Comparison of ENCODE assay signal across 12 mouse cellular contexts in the genomic region with DNA sequence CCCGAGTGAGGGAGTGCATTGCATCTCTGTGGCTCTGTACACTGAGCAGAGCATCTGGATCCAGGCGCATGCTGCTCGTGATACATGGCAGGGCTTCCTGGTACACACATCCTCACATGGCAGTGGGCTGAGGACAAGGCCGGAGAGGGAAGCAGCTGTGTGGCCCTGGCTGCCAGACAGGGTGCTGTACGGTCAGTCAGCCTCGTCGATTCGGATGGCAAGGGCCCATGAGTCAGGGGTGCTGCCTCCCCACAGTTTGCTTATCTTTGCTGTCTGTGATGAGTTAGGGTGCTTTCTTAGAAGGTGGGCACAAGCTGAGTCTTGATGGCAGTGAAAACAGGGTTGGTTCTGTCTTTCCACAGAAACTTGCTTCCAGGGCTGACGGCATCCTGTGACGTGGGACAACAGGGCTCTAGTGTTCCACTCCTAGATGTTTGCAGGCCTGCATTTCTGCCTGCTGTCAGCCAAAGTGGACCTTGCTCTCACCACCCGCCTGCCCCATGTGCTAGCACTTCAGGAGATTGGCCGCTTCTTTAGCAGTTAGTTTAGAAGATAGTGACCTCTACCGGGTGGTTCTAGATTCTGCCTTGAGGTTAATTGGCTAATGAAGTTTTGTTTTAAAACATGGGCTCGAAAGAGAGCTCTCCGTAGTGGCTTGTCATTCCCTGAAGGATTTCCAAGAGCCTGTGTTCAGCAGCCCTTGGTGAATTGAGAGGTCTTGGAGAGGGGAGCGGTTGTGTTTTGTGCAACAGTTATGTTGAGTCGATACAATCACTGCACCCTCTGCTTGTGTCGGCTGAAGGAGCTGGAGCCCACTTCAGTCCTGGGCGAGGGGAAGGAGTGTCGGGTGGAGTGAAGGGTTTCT. TPM values are rescaled to one million over a fixed set of nuclear protein-coding genes. Genes with fewer than 3 reads are reported as not detected.
DNase-seq lines count a peak whose midpoint lies in the region; TF ChIP-seq lines count a peak whose summit lies in the region.
"Had no signal": no experiment of that assay in that cellular context is flagged by ENCODE, and none has a peak within 500 bp of the region (broad histone marks: within the 10 kb centered on the region; RNA-seq: fewer than 3 reads in every experiment).

No protein-coding gene starts in this region.

- no peak for TF ChIP-seq POLR2A in kidney, adult 2 months (IDR thresholded peaks at IDR 0.05; ENCODE audit: low read depth, low read length)
- TF ChIP-seq POLR2A in lung, adult 2 months (IDR thresholded peaks at IDR 0.05; ENCODE audit: borderline replicate concordance, extremely low read depth, low read depth, low read length) = no peak

- WGBS in kidney, adult 2 months = 54% methylated on average over 20 of the region's 20 CpGs
- 75% methylated on average over 20 of the region's 20 CpGs for WGBS in lung, adult 2 months

- intact Hi-C loops in gastrocnemius, adult 2 months (cut with DNase I) = loop anchor here (5.0 kb wide), 2 partner anchors 244 to 509 kb away; a partner anchor contains a TSS
- intact Hi-C loops in gastrocnemius, postnatal 36 days (cut with DNase I) = loop anchor here (5.0 kb wide), 2 partner anchors 364 to 409 kb away; no protein-coding TSS in a partner anchor

- H3K4me3 ChIP-seq in gastrocnemius, adult 2 months = peak overlapping the region; percentile 15; the same call in 1 of the 2 replicates
- H3K4me3 ChIP-seq in kidney, adult 2 months (ENCODE audit: insufficient read depth, low read depth, low read length) = no peak overlapping the region
- no peak overlapping the region for H3K4me3 ChIP-seq in lung, adult 2 months (replicated peaks; ENCODE audit: extremely low read depth, low read depth, low read length)
- H3K4me3 ChIP-seq: forebrain, embryonic 13.5 days; neural tube, embryonic 13.5 days; stomach, embryonic 15.5 days had no signal

- peaks cover 51% of the 10 kb centered on the region for H3K4me1 ChIP-seq in kidney, adult 2 months (ENCODE audit: control insufficient read depth, insufficient read depth, low read length)
- no peaks in the 10 kb centered on the region for H3K4me1 ChIP-seq in lung, adult 2 months (ENCODE audit: control insufficient read depth, insufficient read depth, low read length)

- H3K27me3 ChIP-seq in kidney, adult 2 months (replicated peaks; ENCODE audit: control insufficient read depth, insufficient read depth, low read length) = no peaks in the 10 kb centered on the region
- H3K27me3 ChIP-seq: forebrain, embryonic 13.5 days; neural tube, embryonic 13.5 days; stomach, embryonic 15.5 days had no signal

- peak; percentile 62 for DNase-seq in gastrocnemius, adult 2 months
- DNase-seq in gastrocnemius, postnatal 36 days = no peak
- peak; percentile 69 for DNase-seq in brain, adult 2 months (ENCODE audit: low read depth, low spot score)
- peak; percentile 91 for DNase-seq in kidney, adult 2 months
- peak; percentile 32 for DNase-seq in lung, adult 2 months
- no peak for DNase-seq in spleen, adult 18-20 months
- DNase-seq in frontal cortex, postnatal 25 days (ENCODE audit: low spot score in 2 of 2) = no peak
- no peak for DNase-seq in urinary bladder, postnatal 25 days (ENCODE audit: low spot score)
- DNase-seq: cerebellum, postnatal 36 days had no signal

- H3K36me3 ChIP-seq in kidney, adult 2 months (ENCODE audit: control insufficient read depth, insufficient read depth, low read length) = no peaks in the 10 kb centered on the region; the same call in 1 of the 2 replicates

- TF ChIP-seq CTCF in gastrocnemius, adult 2 months (IDR thresholded peaks at IDR 0.05) = peak; percentile 61
- peak; percentile 55 for TF ChIP-seq CTCF in kidney, adult 2 months (conservative IDR thresholded peaks at IDR 0.05; ENCODE audit: insufficient read depth, insufficient read length, low read depth, low read length)
- no peak for TF ChIP-seq CTCF in lung, adult 2 months (IDR thresholded peaks at IDR 0.05; ENCODE audit: insufficient read depth, low read length)

- peak overlapping the region; percentile 54; the same call in 1 of the 2 replicates for H3K27ac ChIP-seq in gastrocnemius, adult 2 months
- peak overlapping the region; percentile 11 for H3K27ac ChIP-seq in kidney, adult 2 months (ENCODE audit: insufficient read depth, low read depth, low read length)
- H3K27ac ChIP-seq: forebrain, embryonic 13.5 days; neural tube, embryonic 13.5 days had no signal

RNA-seq across cellular contexts. Expression of a gene that starts 35.4 kb away (rescaled TPM):
- total RNA-seq in gastrocnemius, adult 2 months (2021) = 10 to 100 TPM; 17.5 to 24.2 TPM
- total RNA-seq in gastrocnemius, postnatal 36 days (2021) = 10 to 100 TPM; 21.3 to 25.4 TPM
- polyA plus RNA-seq in kidney, adult 2 months (2012; rRNA removed) = 29.9 and 30.2 TPM in 2 replicates
- 13.2 and 14.3 TPM in 2 replicates for polyA plus RNA-seq in lung, adult 2 months (2012; rRNA removed)

Comparison
In these comparisons a context has a peak if more than half of its experiments do, and no peak if none do; other contexts are left out.
1. DNase-seq: peak in gastrocnemius, adult 2 months (single experiment), brain, adult 2 months (single experiment), kidney, adult 2 months (single experiment) and lung, adult 2 months (single experiment); none in gastrocnemius, postnatal 36 days (0 of 2), spleen, adult 18-20 months (0 of 2), frontal cortex, postnatal 25 days (0 of 2) and urinary bladder, postnatal 25 days (single experiment).